ENCODE assay signal across 8 mouse cellular contexts in the genomic region with DNA sequence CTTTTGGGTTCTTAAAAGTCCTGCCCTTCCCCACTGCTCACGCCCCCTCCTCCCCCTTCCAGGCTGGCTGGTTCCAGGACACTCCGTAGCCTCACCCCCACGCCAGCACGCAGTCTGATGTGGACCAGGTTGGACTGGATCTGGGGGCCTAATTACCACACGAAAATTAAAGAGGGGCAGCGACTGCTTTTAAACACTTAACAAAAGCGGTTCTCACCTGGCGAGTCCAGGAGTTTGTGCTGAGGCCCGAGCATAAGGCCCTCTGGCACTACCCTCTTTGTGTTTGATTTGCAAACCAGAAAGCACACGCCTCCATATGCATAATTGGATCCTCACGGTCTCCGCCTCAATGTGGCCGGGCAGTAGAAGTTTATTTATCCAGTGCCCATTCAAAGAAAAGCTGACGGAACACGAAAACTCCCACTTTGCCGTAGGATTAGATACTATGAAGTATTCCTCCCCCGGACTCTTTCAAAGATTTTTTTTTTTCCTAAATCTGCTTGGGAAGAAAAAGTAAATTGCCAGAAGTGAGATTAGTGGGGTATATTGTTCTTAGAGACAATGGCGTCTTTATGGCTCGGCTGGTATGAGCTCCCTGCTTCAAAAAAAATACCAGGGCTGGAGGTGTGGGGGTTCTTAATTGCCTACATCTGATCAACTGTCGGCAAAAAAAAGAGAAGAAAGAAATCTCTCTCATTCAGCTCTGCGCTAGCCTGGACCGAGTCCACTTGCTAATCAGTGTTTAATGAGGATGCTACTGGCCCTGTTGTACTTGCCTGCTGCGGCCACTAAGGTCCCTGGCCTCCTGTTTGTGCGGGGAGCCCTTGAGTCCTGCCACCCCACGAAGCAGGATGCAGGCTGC.
DNase-seq lines count a peak whose midpoint lies in the region; ATAC-seq and TF ChIP-seq lines count a peak whose summit lies in the region.

No protein-coding gene starts in this region.

- peak overlapping the region; percentile 51 for H3K4me3 ChIP-seq in hindbrain, embryonic 10.5 days
- H3K4me3 ChIP-seq in limb, embryonic 14.5 days (replicated peaks; ENCODE audit: low read length): peak overlapping the region; percentile 14
- peak overlapping the region; percentile 25 for H3K4me3 ChIP-seq in stomach, embryonic 15.5 days (replicated peaks)

- H3K4me2 ChIP-seq in limb, embryonic 14.5 days (replicated peaks; ENCODE audit: low read depth, low read length, severe bottlenecking): peak overlapping the region; percentile 38
- H3K4me2 ChIP-seq in stomach, embryonic 15.5 days: peak overlapping the region; percentile 48

- ATAC-seq in limb, embryonic 14.5 days (ENCODE audit: low FRiP score, low read depth): peak; percentile 50; the same call in 1 of the 2 replicates
- ATAC-seq in stomach, embryonic 15.5 days (ENCODE audit: insufficient read depth, low FRiP score, low read depth): 0 out of 2 replicates have a peak, but pooled peaks have one; percentile 27

- TF ChIP-seq POLR2A in limb, embryonic 14.5 days (IDR thresholded peaks at IDR 0.05; ENCODE audit: borderline replicate concordance, extremely low read depth, insufficient read depth, insufficient read length): no peak

- DNase-seq in adrenal gland, postnatal 10 days: peak; percentile 28
- DNase-seq in adrenal gland, postnatal 4 days (ENCODE audit: low spot score in 2 of 2): no peak
- DNase-seq in MN1 (ENCODE audit: low spot score): peak; percentile 54
- peak; percentile 70 for DNase-seq in hindbrain, embryonic 10.5 days (ENCODE audit: low spot score)
- DNase-seq in limb, embryonic 14.5 days (ENCODE audit: low spot score): no peak
- DNase-seq in spleen, adult 18-20 months: no peak
- no peak for DNase-seq in right cerebral cortex, postnatal 14 days

- WGBS in hindbrain, embryonic 10.5 days: 2% methylated on average over 25 of the region's 25 CpGs
- WGBS in limb, embryonic 14.5 days: 7% methylated on average over 25 of the region's 25 CpGs
- WGBS in stomach, embryonic 15.5 days: 15% methylated on average over 25 of the region's 25 CpGs

- peak overlapping the region; percentile 90 for H3K27ac ChIP-seq in hindbrain, embryonic 10.5 days
- H3K27ac ChIP-seq in limb, embryonic 14.5 days (replicated peaks; ENCODE audit: low read depth, low read length): peak overlapping the region; percentile 70
- H3K27ac ChIP-seq in stomach, embryonic 15.5 days: no peak overlapping the region

- no peaks in the 10 kb centered on the region for H3K9me3 ChIP-seq in hindbrain, embryonic 10.5 days
- H3K9me3 ChIP-seq in limb, embryonic 14.5 days (ENCODE audit: control insufficient read depth, low read length): no peaks in the 10 kb centered on the region
- no peaks in the 10 kb centered on the region for H3K9me3 ChIP-seq in stomach, embryonic 15.5 days

- peak overlapping the region; percentile 44 for H3K9ac ChIP-seq in limb, embryonic 14.5 days (ENCODE audit: low read depth, low read length, severe bottlenecking)
- H3K9ac ChIP-seq in stomach, embryonic 15.5 days: no peak overlapping the region

- H3K27me3 ChIP-seq in hindbrain, embryonic 10.5 days (ENCODE audit: insufficient read depth, poor library complexity, severe bottlenecking): peaks cover 40% of the 10 kb centered on the region
- H3K27me3 ChIP-seq in limb, embryonic 14.5 days (ENCODE audit: control insufficient read depth, insufficient read depth, low read length): no peaks in the 10 kb centered on the region
- H3K27me3 ChIP-seq in stomach, embryonic 15.5 days (replicated peaks): peaks cover 5% of the 10 kb centered on the region; the same call in 1 of the 2 replicates

- H3K4me1 ChIP-seq in hindbrain, embryonic 10.5 days (replicated peaks): peaks cover 41% of the 10 kb centered on the region
- H3K4me1 ChIP-seq in limb, embryonic 14.5 days (ENCODE audit: control insufficient read depth, insufficient read depth, low read length): peaks cover 44% of the 10 kb centered on the region
- H3K4me1 ChIP-seq in stomach, embryonic 15.5 days: 0 out of 2 replicates have a peak, but pooled peaks cover 9% of the 10 kb centered on the region

- no peaks in the 10 kb centered on the region for H3K36me3 ChIP-seq in hindbrain, embryonic 10.5 days
- no peaks in the 10 kb centered on the region for H3K36me3 ChIP-seq in limb, embryonic 14.5 days (ENCODE audit: control insufficient read depth, insufficient read depth, low read length)
- H3K36me3 ChIP-seq in stomach, embryonic 15.5 days: no peaks in the 10 kb centered on the region

Comparison
In these comparisons a context has a peak if more than half of its experiments do, and no peak if none do; other contexts are left out.
1. DNase-seq: peak in adrenal gland, postnatal 10 days (single experiment), MN1 (single experiment) and hindbrain, embryonic 10.5 days (single experiment); none in adrenal gland, postnatal 4 days (0 of 2), limb, embryonic 14.5 days (single experiment), spleen, adult 18-20 months (0 of 2) and right cerebral cortex, postnatal 14 days (single experiment).
2. Peak in every context shown above with its lines, with median percentiles within 50 percentile points of each other: H3K4me3 ChIP-seq.